Mouse (Mus musculus) MEL (cell line): Measurements from ENCODE around the gene Chrnd.

Experiments
- MAZ ChIP-seq: IDR thresholded peaks from 2 replicates; pipeline ENCODE4 v1.6.1; 2012; ENCODE audit warnings: low read depth, mild to moderate bottlenecking, inconsistent platforms, low read length, improper control_type of control experiment
- POLR2A ChIP-seq, 2 experiments: IDR thresholded peaks; 2 replicates each; pipeline ENCODE4 v1.6.1; 2011 to 2012; ENCODE audit warnings: low read length in 2 of 2, mild to moderate bottlenecking in 2 of 2, control low read depth in 1 of 2, improper control_type of control experiment in 1 of 2, low read depth in 1 of 2, moderate library complexity in 1 of 2; ENCODE audit not compliant: control insufficient read depth in 1 of 2, insufficient read depth in 1 of 2, poor library complexity in 1 of 2
- ZKSCAN1 ChIP-seq: IDR thresholded peaks from 2 replicates; pipeline ENCODE4 v1.6.1; 2012; ENCODE audit warnings: low read depth, mild to moderate bottlenecking, inconsistent platforms, low read length, improper control_type of control experiment, moderate library complexity

- no peak for TF ChIP-seq MAZ
- TF ChIP-seq ZKSCAN1 = no peak
- no peak for TF ChIP-seq POLR2A (IDR thresholded peaks at IDR 0.05; ENCODE audit: control insufficient read depth in 1 of 2, insufficient read depth in 1 of 2, low read depth in 1 of 2, low read length in 2 of 2, poor library complexity in 1 of 2)
Observed at GRCm38 (mm10) chr1:87153776-87154500, 36.5 kb upstream of the Chrnd start.
